Mouse (Mus musculus) megakaryocyte-erythroid progenitor cell, adult 5-6 weeks (primary cell): ENCODE data around the gene Naaa. TPM values are rescaled to one million over a fixed set of nuclear protein-coding genes. Genes with fewer than 3 reads are reported as not detected.

Source experiments
- ATAC-seq: replicated peaks from 2 replicates; pipeline ENCODE4 v1.8.0; 2016; ENCODE audit warnings: mild to moderate bottlenecking, inconsistent platforms; ENCODE audit not compliant: severe bottlenecking, poor library complexity, low FRiP score, low TSS enrichment
- total RNA-seq, 2 experiments: library from RNA; stranded (forward) in 1 of 2; stranded (reverse) in 1 of 2; fragments of 200-1000, 215-1000 nt in 1 of 2; fragments of >200 nt in 1 of 2; fragmentation: Nextera tagmentation in 1 of 2; gene quantifications; 2 replicates each; pipeline ENCODE4 v1.2.3; 2014 to 2017

Naaa gene
- total RNA-seq, 2 experiments from 2014 or later = 2.9 to 5.6 TPM

DNA sequence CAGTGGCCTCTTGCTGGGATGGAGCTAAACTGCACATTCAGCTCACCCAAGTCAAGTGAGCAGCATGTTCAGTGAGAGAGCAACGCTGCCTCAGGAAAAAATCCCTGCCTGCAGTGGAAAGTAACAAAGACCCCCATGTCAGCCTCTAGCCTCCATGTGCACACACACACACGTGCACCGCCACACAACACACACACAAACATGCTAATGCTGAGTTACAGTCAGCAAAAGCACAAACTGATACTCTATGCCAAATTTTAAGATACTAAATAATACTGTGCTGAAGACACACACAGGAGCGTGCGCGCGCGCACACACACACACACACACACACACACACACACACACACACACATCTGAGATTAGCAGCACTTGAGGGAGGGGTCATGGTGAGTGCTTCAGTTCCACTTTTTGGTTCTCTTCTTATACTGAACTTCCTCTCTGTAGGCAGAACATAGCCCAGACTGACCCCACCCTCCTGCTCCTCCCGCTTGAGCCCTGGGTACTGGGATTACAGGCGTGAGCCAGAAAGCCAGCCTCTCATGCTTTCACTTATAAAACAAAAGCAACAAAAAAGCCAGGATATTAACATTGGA, 1.1 kb upstream of the Naaa start:
- ATAC-seq = no peak

GRCm38 (mm10) chr5:92270496-92270895, 7.5 kb downstream of the Naaa start:
- no peak for ATAC-seq

GRCm38 (mm10) chr5:92263761-92264359, 14.1 kb downstream of the Naaa start:
- ATAC-seq = 0 out of 2 replicates have a peak, but pooled peaks have one; percentile 28

DNA sequence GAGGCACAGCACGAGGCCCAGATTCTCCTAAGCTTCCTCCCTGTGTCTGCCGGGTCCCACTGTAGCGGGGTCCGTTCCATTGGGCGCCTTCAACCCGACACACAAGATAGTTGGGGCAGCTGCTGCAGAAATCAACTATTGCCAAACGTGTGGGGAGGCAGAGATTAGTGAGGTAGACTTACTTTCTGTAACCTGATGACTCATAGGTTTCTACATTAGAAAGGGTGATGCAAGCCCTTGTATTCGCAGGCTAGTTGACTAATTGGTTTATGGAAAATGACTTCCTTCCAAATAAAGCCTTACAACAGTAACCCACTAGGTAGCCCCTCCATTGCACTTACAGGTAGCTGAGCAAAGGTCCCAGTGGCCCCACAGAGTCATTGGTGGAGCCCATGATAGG, 15.3 kb downstream of the Naaa start:
- ATAC-seq = no peak

GRCm38 (mm10) chr5:92256218-92256617, 21.8 kb downstream of the Naaa start, which contains the start of gene Ppef2:
Gene Ppef2 (minus strand): TSS chr5:92256278.
- ATAC-seq = no peak

GRCm38 (mm10) chr5:92254476-92254875, 23.5 kb downstream of the Naaa start:
- ATAC-seq = peak; percentile 42; the same call in 1 of the 2 replicates

DNA sequence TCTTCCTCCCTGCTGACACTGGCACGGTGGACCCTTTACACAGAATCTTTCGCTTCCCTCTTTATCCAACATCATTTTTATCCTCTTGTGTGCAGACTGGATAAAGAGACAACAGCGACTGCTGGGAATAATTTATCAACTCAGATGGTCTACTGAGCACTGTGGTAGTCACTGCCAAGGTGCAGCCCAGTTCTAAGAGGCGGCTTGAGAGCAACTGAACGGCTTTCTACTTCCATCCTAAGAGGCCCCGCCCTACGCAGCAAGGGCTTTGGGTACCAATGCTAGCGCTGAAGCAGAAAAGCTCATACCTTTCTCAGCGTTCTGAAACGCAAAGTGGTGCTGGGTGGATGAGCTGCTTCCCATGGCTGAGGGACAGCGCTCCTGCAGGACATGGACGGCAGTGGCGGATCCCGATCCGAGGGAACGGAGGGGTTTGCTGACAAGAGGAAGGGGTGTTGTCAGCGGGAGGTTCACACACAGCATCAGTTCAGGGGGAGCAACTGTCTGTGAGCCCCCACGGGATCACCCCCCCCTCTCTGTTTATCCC, 25.1 kb downstream of the Naaa start:
- no peak for ATAC-seq

- ATAC-seq = 0 out of 2 replicates have a peak, but pooled peaks have one; percentile 49
Measured at GRCm38 (mm10) chr5:92252031-92252430, 25.9 kb downstream of the Naaa start.

- no peak for ATAC-seq
Measured at GRCm38 (mm10) chr5:92248614-92249013, 29.4 kb downstream of the Naaa start.

GRCm38 (mm10) chr5:92245483-92245882, 32.5 kb downstream of the Naaa start:
- peak; percentile 60 for ATAC-seq

- no peak for ATAC-seq
Measured at GRCm38 (mm10) chr5:92244900-92245299, 33.1 kb downstream of the Naaa start.

DNA sequence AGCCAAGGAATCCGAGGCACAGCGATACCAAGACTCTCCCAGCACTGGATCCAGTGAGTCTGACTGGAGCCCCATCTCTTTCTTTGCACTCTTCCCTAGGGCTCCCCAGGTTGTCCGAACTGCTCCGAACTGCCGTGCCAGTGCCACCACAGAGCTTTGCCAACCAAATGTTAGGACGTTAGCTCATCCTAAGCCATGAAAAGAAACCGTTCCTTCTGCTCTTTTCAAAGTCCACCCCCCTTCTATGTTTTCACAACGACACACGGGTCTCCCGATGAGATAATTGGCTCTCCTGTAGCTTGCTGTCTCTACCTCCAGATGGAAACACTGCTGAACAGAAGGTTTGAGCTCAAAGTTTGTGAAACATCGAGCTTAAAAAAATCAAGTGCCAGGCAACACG, 37.2 kb downstream of the Naaa start:
- ATAC-seq = no peak

- ATAC-seq = peak; percentile 68
Measured at GRCm38 (mm10) chr5:92239333-92240232, 38.4 kb downstream of the Naaa start.

DNA sequence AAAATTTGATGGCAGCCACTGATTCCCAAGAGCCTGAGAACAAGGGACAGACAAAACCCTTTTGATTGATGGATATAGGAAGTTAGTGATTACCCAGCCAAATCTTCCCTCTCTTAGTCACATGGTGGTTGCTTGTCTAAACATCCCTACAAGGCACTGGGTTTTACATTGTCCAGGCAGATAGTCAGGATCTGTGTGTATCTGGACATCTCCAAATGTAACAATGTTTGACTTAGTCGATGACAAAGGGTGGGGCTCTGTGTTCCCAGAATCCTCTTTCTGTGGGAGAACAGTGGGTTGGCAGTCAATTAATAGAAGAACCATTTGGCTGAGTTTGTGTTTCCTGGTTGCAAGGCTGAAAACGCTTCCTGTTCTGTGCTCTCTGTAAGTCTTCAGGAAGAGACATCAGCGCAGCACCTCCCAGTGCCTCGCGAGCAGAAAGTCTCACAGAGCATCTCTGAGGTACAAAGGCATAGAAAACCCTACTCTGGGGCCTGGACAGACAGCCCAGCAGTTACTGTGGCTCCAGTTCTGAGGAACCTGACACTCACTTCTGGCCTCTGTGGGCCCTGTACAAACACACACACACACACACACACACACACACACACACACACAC, 42.9 kb downstream of the Naaa start:
- ATAC-seq = no peak

DNA sequence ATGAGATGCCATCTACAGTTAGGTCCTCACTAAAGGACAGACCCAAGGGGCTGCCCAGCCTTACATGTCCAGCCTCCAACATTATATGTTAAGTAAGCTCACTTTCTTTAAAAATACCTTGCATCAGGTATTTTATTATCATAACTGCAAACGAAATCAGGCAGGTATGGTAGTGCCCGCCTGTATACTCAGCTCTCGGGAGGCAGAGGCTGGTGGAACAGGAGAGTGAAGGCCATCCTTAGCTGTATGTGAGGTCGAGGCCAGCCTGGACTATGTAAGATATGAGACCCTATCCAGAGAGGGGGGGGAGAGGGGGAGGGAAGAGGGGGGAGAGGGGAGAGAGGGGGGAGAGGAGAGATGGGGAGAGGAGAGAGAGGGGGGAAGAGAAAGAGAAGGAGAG, 44.6 kb downstream of the Naaa start:
- no peak for ATAC-seq

DNA sequence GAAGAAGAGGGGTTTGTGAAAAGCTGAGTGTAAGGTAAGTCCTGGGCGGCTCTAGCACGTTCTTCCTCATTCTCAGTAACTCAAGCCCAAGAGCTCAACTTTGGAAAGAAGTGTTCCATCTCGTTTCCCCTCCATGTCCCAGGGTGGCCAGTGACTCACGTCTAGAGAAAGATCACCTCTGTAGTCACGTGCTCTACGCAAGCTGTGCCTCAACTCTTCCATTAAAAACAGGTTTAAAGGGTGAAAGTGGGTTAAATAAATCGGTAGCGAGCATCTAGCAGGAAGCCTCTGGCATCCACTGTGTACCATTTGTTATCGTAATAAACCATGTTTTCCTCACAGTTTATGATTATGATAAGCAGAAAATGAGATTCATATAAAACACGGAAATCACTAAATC, 46.1 kb downstream of the Naaa start:
- no peak for ATAC-seq

DNA sequence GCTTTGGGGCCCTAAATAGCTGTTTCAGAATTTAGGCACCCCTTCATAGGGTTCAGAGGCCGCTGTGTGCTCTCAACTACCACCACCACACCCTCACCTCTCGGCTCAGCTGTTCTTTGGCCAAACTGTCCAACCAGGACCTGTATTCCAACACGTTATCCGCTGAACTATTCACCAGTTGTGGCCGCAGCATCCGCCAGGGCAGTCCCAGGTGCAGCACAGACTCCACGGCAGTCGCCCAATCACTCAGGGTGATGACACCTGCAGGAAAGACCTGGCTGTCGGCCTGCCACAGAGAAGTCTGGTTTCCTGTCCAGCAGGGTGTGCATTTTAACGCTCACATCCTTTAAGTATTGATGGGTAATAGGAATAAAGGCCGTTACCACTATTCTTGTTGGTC, 47.7 kb downstream of the Naaa start:
- ATAC-seq = no peak

GRCm38 (mm10) chr5:92229514-92229913, 48.5 kb downstream of the Naaa start:
- ATAC-seq = no peak

- peak; percentile 71 for ATAC-seq
Measured at GRCm38 (mm10) chr5:92228776-92229175, 49.2 kb downstream of the Naaa start.

GRCm38 (mm10) chr5:92227782-92228181, 50.2 kb downstream of the Naaa start:
- no peak for ATAC-seq
